Mouse (Mus musculus): Measurements from ENCODE around the gene Ubald2. TPM values are rescaled to one million over a fixed set of nuclear protein-coding genes. Genes with fewer than 3 reads are reported as not detected.

Gene Ubald2
- total and polyA plus RNA-seq, 2 experiments from 2014 or later, result 40.9 to 85.9 TPM

- WGBS, result 78% methylated on average over 7 of the region's 7 CpGs
- Histone ChIP-seq H3K9ac (replicated peaks; ENCODE audit: low read length, poor library complexity, severe bottlenecking) (no peak overlapping the region), H3K27me3 (ENCODE audit: insufficient read depth, low read length) (no peaks in the 10 kb centered on the region), H3K4me2 (ENCODE audit: low read depth, low read length, poor library complexity, severe bottlenecking) (no peak overlapping the region), H3K27ac (ENCODE audit: low read depth, low read length) (no peak overlapping the region), H3K4me3 (ENCODE audit: low read depth, low read length) (no peak overlapping the region), H3K36me3 (ENCODE audit: insufficient read depth, low read length) (peaks cover 12% of the 10 kb centered on the region), H3K4me1 (ENCODE audit: insufficient read depth, low read length) (peaks cover 11% of the 10 kb centered on the region), H3K9me3 (ENCODE audit: low read length) (no peaks in the 10 kb centered on the region)
- DNase-seq (ENCODE audit: low spot score) (no peak), ATAC-seq (ENCODE audit: low FRiP score) (no peak)
- no peak for TF ChIP-seq CTCF (IDR thresholded peaks at IDR 0.05)
These were observed 6.6 kb downstream of the Ubald2 start for GRCm38 (mm10) chr11:116440408-116441068.

GRCm38 (mm10) chr11:116442129-116442866 lies 8.4 kb downstream of the Ubald2 start:
- H3K9me3 ChIP-seq (ENCODE audit: low read length), result no peaks in the 10 kb centered on the region
- H3K36me3 ChIP-seq (ENCODE audit: insufficient read depth, low read length), result peaks cover 10% of the 10 kb centered on the region
- WGBS, result 83% methylated on average over 15 of the region's 15 CpGs
- no peak for TF ChIP-seq CTCF (IDR thresholded peaks at IDR 0.05)
- no peak overlapping the region for H3K9ac ChIP-seq (replicated peaks; ENCODE audit: low read length, poor library complexity, severe bottlenecking)
- H3K27me3 ChIP-seq (ENCODE audit: insufficient read depth, low read length), result no peaks in the 10 kb centered on the region; the same call in 1 of the 2 replicates
- no peak for ATAC-seq (ENCODE audit: low FRiP score)
- H3K27ac ChIP-seq (ENCODE audit: low read depth, low read length), result no peak overlapping the region
- no peaks in the 10 kb centered on the region; the same call in 1 of the 2 replicates for H3K4me1 ChIP-seq (ENCODE audit: insufficient read depth, low read length)
- no peak overlapping the region for H3K4me3 ChIP-seq (ENCODE audit: low read depth, low read length)
- DNase-seq (ENCODE audit: low spot score), result no peak
- H3K4me2 ChIP-seq (ENCODE audit: low read depth, low read length, poor library complexity, severe bottlenecking), result no peak overlapping the region

GRCm38 (mm10) chr11:116442867-116443177 lies 8.9 kb downstream of the Ubald2 start:
- Histone ChIP-seq H3K4me3 (ENCODE audit: low read depth, low read length) (no peak overlapping the region), H3K4me1 (ENCODE audit: insufficient read depth, low read length) (no peaks in the 10 kb centered on the region; the same call in 1 of the 2 replicates), H3K27ac (ENCODE audit: low read depth, low read length) (no peak overlapping the region), H3K4me2 (ENCODE audit: low read depth, low read length, poor library complexity, severe bottlenecking) (no peak overlapping the region), H3K27me3 (ENCODE audit: insufficient read depth, low read length) (no peaks in the 10 kb centered on the region; the same call in 1 of the 2 replicates), H3K9ac (replicated peaks; ENCODE audit: low read length, poor library complexity, severe bottlenecking) (no peak overlapping the region), H3K9me3 (ENCODE audit: low read length) (no peaks in the 10 kb centered on the region), H3K36me3 (ENCODE audit: insufficient read depth, low read length) (peaks cover 7% of the 10 kb centered on the region)
- DNase-seq (ENCODE audit: low spot score), result no peak
- WGBS, result 83% methylated on average over 6 of the region's 6 CpGs
- no peak for TF ChIP-seq CTCF (IDR thresholded peaks at IDR 0.05)
- ATAC-seq (ENCODE audit: low FRiP score), result no peak

GRCm38 (mm10) chr11:116443311-116443710 lies 9.4 kb downstream of the Ubald2 start:
- no peak overlapping the region for H3K4me3 ChIP-seq (ENCODE audit: low read depth, low read length)
- no peak for DNase-seq (ENCODE audit: low spot score)
- peaks cover 7% of the 10 kb centered on the region for H3K36me3 ChIP-seq (ENCODE audit: insufficient read depth, low read length)
- H3K9ac ChIP-seq (replicated peaks; ENCODE audit: low read length, poor library complexity, severe bottlenecking), result no peak overlapping the region
- H3K9me3 ChIP-seq (ENCODE audit: low read length), result no peaks in the 10 kb centered on the region
- no peaks in the 10 kb centered on the region; the same call in 1 of the 2 replicates for H3K4me1 ChIP-seq (ENCODE audit: insufficient read depth, low read length)
- H3K4me2 ChIP-seq (ENCODE audit: low read depth, low read length, poor library complexity, severe bottlenecking), result no peak overlapping the region
- 90% methylated on average over 6 of the region's 6 CpGs for WGBS
- no peak overlapping the region for H3K27ac ChIP-seq (ENCODE audit: low read depth, low read length)
- H3K27me3 ChIP-seq (ENCODE audit: insufficient read depth, low read length), result no peaks in the 10 kb centered on the region; the same call in 1 of the 2 replicates
- no peak for ATAC-seq (ENCODE audit: low FRiP score)
- no peak for TF ChIP-seq CTCF (IDR thresholded peaks at IDR 0.05)

- Histone ChIP-seq H3K27ac (ENCODE audit: low read depth, low read length) (no peak overlapping the region), H3K27me3 (ENCODE audit: insufficient read depth, low read length) (no peaks in the 10 kb centered on the region; the same call in 1 of the 2 replicates), H3K36me3 (ENCODE audit: insufficient read depth, low read length) (peaks cover 6% of the 10 kb centered on the region), H3K9me3 (ENCODE audit: low read length) (no peaks in the 10 kb centered on the region), H3K4me1 (ENCODE audit: insufficient read depth, low read length) (no peaks in the 10 kb centered on the region; the same call in 1 of the 2 replicates), H3K9ac (replicated peaks; ENCODE audit: low read length, poor library complexity, severe bottlenecking) (no peak overlapping the region), H3K4me2 (ENCODE audit: low read depth, low read length, poor library complexity, severe bottlenecking) (no peak overlapping the region), H3K4me3 (ENCODE audit: low read depth, low read length) (no peak overlapping the region)
- ATAC-seq (ENCODE audit: low FRiP score), result no peak
- 87% methylated on average over 6 of the region's 6 CpGs for WGBS
- DNase-seq (ENCODE audit: low spot score), result no peak
- no peak for TF ChIP-seq CTCF (IDR thresholded peaks at IDR 0.05)
These were observed 10.0 kb downstream of the Ubald2 start for GRCm38 (mm10) chr11:116443935-116444334.
